Mouse (Mus musculus): Measurements from ENCODE around the gene Vmn2r102.

Gene Vmn2r102

DNA sequence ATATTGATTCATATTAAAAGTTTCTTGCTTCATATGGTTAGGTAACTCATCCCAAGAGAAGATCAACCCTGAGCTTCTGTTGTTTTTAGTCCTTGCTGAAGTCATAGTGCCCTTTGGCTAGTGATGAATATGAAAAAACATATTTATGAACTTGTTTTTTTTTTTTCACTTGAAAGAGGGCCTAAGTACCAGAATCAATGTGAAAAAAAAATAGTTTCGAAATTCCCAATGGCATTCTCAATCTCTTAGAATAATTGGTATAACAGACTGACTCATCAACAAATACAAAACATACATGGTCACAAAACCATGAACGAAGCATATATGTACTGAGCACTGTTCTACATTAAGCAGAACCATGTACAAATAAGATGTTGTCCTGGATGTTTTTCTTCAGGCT, at the start of gene Vmn2r102:
Vmn2r102 (plus strand) TSS at position 301 of the 400 bp plus-strand sequence.
- DNase-seq (ENCODE audit: low read depth, low spot score): no peak

DNA sequence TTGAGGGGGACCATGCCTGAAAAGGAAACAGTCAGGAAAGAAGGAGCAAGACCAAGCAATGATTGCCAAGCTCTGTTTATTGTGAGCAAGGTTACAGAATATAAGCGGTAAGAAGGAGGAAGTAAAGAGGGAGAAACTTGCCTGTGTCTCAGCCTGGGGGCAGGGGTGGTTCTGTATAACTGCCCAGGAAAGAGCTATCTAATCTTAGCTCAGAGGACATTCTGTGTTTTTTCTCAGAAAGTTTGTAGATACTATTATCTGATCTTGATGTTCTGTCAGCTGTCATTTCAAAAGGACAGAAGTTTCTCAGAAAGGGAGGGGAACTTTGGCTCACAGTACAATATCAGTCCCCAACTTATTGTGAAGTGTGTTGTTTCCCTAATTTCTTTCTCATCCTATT, 30.8 kb upstream of the Vmn2r102 start:
- no peak for DNase-seq (ENCODE audit: low read depth, low spot score)

DNA sequence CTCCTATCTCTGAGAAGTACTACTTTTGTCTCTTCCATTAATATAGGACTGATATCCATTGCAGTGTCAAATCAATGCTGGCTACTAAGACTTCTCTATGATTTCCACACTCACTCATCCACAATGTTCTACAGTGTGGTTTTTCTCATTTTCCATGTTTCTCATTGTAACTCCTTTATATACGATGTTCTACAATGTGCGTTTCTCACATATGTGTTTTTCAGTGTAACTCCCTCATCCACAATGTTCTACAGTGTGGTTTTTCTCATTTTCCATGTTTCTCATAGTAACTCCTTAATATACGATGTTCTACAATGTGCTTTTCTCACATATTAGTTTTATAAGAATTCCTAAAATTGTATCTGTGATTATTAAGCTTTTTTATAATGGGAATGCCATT, 1.7 kb upstream of the Vmn2r102 start:
- no peak for DNase-seq (ENCODE audit: low read depth, low spot score)

DNA sequence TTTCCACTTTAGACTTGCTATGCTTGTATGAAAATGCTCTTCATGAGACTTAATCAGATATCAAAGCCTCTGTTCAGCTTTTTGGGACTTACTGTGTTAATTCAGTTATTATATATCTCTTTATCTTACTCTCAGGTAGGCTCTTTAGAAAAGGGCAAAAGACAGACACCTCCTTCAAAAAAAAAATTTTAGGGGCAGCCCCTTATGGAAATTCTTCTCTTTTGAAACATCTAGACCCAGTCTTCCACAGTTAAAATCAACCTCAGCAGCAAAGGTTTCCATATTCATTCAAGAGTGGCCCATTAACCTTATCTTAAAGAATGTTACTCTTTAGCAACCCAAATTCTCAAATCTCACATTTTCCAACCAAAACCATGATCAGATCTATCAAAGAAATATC, 31.9 kb downstream of the Vmn2r102 start:
- DNase-seq (ENCODE audit: low read depth, low spot score): peak; percentile 3
